Mouse (Mus musculus): ENCODE results near the gene Lztr1. TPM values are rescaled to one million over a fixed set of nuclear protein-coding genes. Genes with fewer than 3 reads are reported as not detected.
"Not testable (repeated sequence)": the region's sequence is repeated elsewhere in the genome, so short reads cannot be mapped to it uniquely, and the experiment has no call there.

Lztr1 gene
- polyA plus RNA-seq, 1 experiment from 2014 or later = 18.7 TPM

GRCm38 (mm10) chr16:17499249-17499883 lies 9.1 kb upstream of the Lztr1 start:
- Histone ChIP-seq H3K27me3 (ENCODE audit: insufficient read depth, low read length) (no peaks in the 10 kb centered on the region), H3K4me3 (ENCODE audit: low read depth, low read length) (no peak overlapping the region), H3K36me3 (replicated peaks; ENCODE audit: insufficient read depth, low read length) (no peaks in the 10 kb centered on the region), H3K4me1 (ENCODE audit: insufficient read depth) (0 out of 2 replicates have a peak, but pooled peaks cover 4% of the 10 kb centered on the region), H3K27ac (ENCODE audit: low read depth) (no peak overlapping the region), H3K4me2 (ENCODE audit: low read depth, low read length) (no peak overlapping the region), H3K9me3 (ENCODE audit: low read length) (no peaks in the 10 kb centered on the region), H3K9ac (replicated peaks) (no peak overlapping the region)
- 65% methylated on average over 10 of the region's 10 CpGs for WGBS (ENCODE audit: insufficient replicate concordance)
- no peak for ATAC-seq
- TF ChIP-seq CTCF (IDR thresholded peaks at IDR 0.05; ENCODE audit: low read depth) = no peak
- TF ChIP-seq EP300 (IDR thresholded peaks at IDR 0.05; ENCODE audit: low read depth) = no peak
- no peak for DNase-seq

- H3K4me2 ChIP-seq (ENCODE audit: low read depth, low read length) = no peak overlapping the region
- H3K36me3 ChIP-seq (replicated peaks; ENCODE audit: insufficient read depth, low read length) = no peaks in the 10 kb centered on the region
- no peaks in the 10 kb centered on the region for H3K27me3 ChIP-seq (ENCODE audit: insufficient read depth, low read length)
- DNase-seq (no peak), ATAC-seq (no peak)
- WGBS (ENCODE audit: insufficient replicate concordance) = 61% methylated on average over 4 of the region's 4 CpGs
- no peaks in the 10 kb centered on the region for H3K9me3 ChIP-seq (ENCODE audit: low read length)
- H3K4me1 ChIP-seq (ENCODE audit: insufficient read depth) = no peaks in the 10 kb centered on the region
- no peak overlapping the region for H3K4me3 ChIP-seq (ENCODE audit: low read depth, low read length)
- H3K9ac ChIP-seq (replicated peaks) = no peak overlapping the region
- TF ChIP-seq CTCF (IDR thresholded peaks at IDR 0.05; ENCODE audit: low read depth) (no peak), EP300 (IDR thresholded peaks at IDR 0.05; ENCODE audit: low read depth) (no peak)
- H3K27ac ChIP-seq (ENCODE audit: low read depth) = no peak overlapping the region
Measured at GRCm38 (mm10) chr16:17502681-17503080, 5.8 kb upstream of the Lztr1 start.

GRCm38 (mm10) chr16:17507018-17507552 lies 1.4 kb upstream of the Lztr1 start:
- H3K9ac ChIP-seq (replicated peaks) = no peak overlapping the region
- H3K27ac ChIP-seq (ENCODE audit: low read depth) = no peak overlapping the region
- H3K4me3 ChIP-seq (ENCODE audit: low read depth, low read length) = no peak overlapping the region
- H3K4me1 ChIP-seq (ENCODE audit: insufficient read depth) = peaks cover 23% of the 10 kb centered on the region
- H3K9me3 ChIP-seq (ENCODE audit: low read length) = no peaks in the 10 kb centered on the region
- DNase-seq (no peak), ATAC-seq (no peak)
- no peaks in the 10 kb centered on the region for H3K27me3 ChIP-seq (ENCODE audit: insufficient read depth, low read length)
- TF ChIP-seq CTCF (IDR thresholded peaks at IDR 0.05; ENCODE audit: low read depth) (no peak), EP300 (IDR thresholded peaks at IDR 0.05; ENCODE audit: low read depth) (no peak)
- WGBS (ENCODE audit: insufficient replicate concordance) = 77% methylated on average over 5 of the region's 5 CpGs
- peaks cover 8% of the 10 kb centered on the region for H3K36me3 ChIP-seq (replicated peaks; ENCODE audit: insufficient read depth, low read length)
- H3K4me2 ChIP-seq (ENCODE audit: low read depth, low read length) = no peak overlapping the region

- peak overlapping the region; percentile 94 for H3K4me2 ChIP-seq (ENCODE audit: low read depth, low read length)
- not testable (repeated sequence) for DNase-seq; ATAC-seq; H3K9me3 ChIP-seq (ENCODE audit: low read length); H3K27me3 ChIP-seq (ENCODE audit: insufficient read depth, low read length)
- peak overlapping the region; percentile 84 for H3K4me3 ChIP-seq (ENCODE audit: low read depth, low read length)
- peak overlapping the region; percentile 67 for H3K9ac ChIP-seq (replicated peaks)
- WGBS (ENCODE audit: insufficient replicate concordance) = 18% methylated on average over 3 of the region's 3 CpGs
- peak overlapping the region; percentile 82 for H3K27ac ChIP-seq (ENCODE audit: low read depth)
- H3K4me1 ChIP-seq (ENCODE audit: insufficient read depth) = peaks cover 28% of the 10 kb centered on the region
- H3K36me3 ChIP-seq (replicated peaks; ENCODE audit: insufficient read depth, low read length) = peaks cover 18% of the 10 kb centered on the region
Measured at GRCm38 (mm10) chr16:17508031-17508430, 457 bp upstream of the Lztr1 start.

- Histone ChIP-seq H3K27me3 (ENCODE audit: insufficient read depth, low read length) (no peaks in the 10 kb centered on the region), H3K27ac (ENCODE audit: low read depth) (peak overlapping the region; percentile 82), H3K4me1 (ENCODE audit: insufficient read depth) (peaks cover 28% of the 10 kb centered on the region), H3K9ac (replicated peaks) (peak overlapping the region; percentile 67), H3K4me2 (ENCODE audit: low read depth, low read length) (peak overlapping the region; percentile 94), H3K9me3 (ENCODE audit: low read length) (no peaks in the 10 kb centered on the region), H3K36me3 (replicated peaks; ENCODE audit: insufficient read depth, low read length) (peaks cover 23% of the 10 kb centered on the region), H3K4me3 (ENCODE audit: low read depth, low read length) (peak overlapping the region; percentile 84)
- ATAC-seq = no peak
- TF ChIP-seq CTCF (IDR thresholded peaks at IDR 0.05; ENCODE audit: low read depth) (no peak), EP300 (IDR thresholded peaks at IDR 0.05; ENCODE audit: low read depth) (no peak)
- DNase-seq = no peak
- 5% methylated on average over 9 of the region's 9 CpGs for WGBS (ENCODE audit: insufficient replicate concordance)
Measured at GRCm38 (mm10) chr16:17509240-17509597, 731 bp downstream of the Lztr1 start.

- H3K9ac ChIP-seq (replicated peaks) = peak overlapping the region; percentile 67; the same call in 1 of the 2 replicates
- H3K27ac ChIP-seq (ENCODE audit: low read depth) = peak overlapping the region; percentile 82
- no peak for ATAC-seq
Measured at GRCm38 (mm10) chr16:17510143-17510542, 1.7 kb downstream of the Lztr1 start.

More at GRCm38 (mm10) chr16:17510143-17510542, 1.7 kb downstream of the Lztr1 start:
- peak overlapping the region; percentile 84; the same call in 1 of the 2 replicates for H3K4me3 ChIP-seq (ENCODE audit: low read depth, low read length)
- peak overlapping the region; percentile 94 for H3K4me2 ChIP-seq (ENCODE audit: low read depth, low read length)
- H3K36me3 ChIP-seq (replicated peaks; ENCODE audit: insufficient read depth, low read length) = peaks cover 23% of the 10 kb centered on the region
- 88% methylated on average over 2 of the region's 2 CpGs for WGBS (ENCODE audit: insufficient replicate concordance)
- no peaks in the 10 kb centered on the region for H3K9me3 ChIP-seq (ENCODE audit: low read length)
- H3K27me3 ChIP-seq (ENCODE audit: insufficient read depth, low read length) = no peaks in the 10 kb centered on the region
- peaks cover 28% of the 10 kb centered on the region for H3K4me1 ChIP-seq (ENCODE audit: insufficient read depth)
- no peak for TF ChIP-seq EP300 (IDR thresholded peaks at IDR 0.05; ENCODE audit: low read depth)
- no peak for TF ChIP-seq CTCF (IDR thresholded peaks at IDR 0.05; ENCODE audit: low read depth)
- DNase-seq = no peak
